Mouse (Mus musculus): ENCODE measurements around the gene Adpgk. TPM values are rescaled to one million over a fixed set of nuclear protein-coding genes. Genes with fewer than 3 reads are reported as not detected.

Gene Adpgk
- total and polyA plus RNA-seq, 2 experiments from 2014 or later: 19.5 to 26.7 TPM

DNA sequence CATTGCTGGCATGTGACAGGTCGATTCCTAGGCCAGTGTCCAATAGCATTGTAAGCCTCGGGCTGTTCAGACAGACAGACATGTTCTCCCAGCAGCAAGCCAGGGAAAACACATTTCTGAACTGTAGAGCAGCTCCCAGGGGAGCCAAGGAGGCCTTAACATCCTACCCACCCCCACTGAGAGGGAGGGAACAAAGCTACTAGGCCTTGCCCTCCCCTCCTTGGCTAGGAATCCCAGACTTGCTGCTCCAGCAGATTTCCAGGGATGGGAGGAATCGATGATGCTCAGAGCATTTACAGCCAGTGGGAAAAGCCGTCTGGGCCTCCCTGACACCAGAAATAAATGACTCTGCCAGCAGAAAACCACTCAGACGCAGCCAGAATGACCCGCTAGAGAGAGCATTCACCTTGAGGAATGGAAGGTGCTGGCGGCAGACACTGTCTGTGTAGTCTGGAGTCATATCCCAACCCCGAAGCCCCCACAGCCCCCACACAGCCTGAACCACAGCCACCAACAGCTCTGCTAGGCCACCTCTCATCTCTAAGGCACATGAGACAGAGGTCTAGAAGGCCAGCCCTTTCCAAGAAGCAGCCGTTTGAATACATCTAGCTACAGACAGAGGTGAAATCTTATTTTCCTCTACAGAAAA is 31.4 kb upstream of the Adpgk start:
- Histone ChIP-seq H3K9ac (replicated peaks; ENCODE audit: low read length, poor library complexity, severe bottlenecking) (no peak overlapping the region), H3K4me1 (ENCODE audit: insufficient read depth, low read length) (no peaks in the 10 kb centered on the region), H3K4me2 (ENCODE audit: low read depth, low read length, poor library complexity, severe bottlenecking) (no peak overlapping the region), H3K4me3 (ENCODE audit: low read depth, low read length) (no peak overlapping the region), H3K27ac (ENCODE audit: low read depth, low read length) (no peak overlapping the region; the same call in 1 of the 2 replicates), H3K9me3 (ENCODE audit: low read length) (no peaks in the 10 kb centered on the region), H3K27me3 (ENCODE audit: insufficient read depth, low read length) (no peaks in the 10 kb centered on the region), H3K36me3 (ENCODE audit: insufficient read depth, low read length) (no peaks in the 10 kb centered on the region)
- ATAC-seq (ENCODE audit: low FRiP score) (no peak), DNase-seq (ENCODE audit: low spot score) (peak; percentile 51)
- TF ChIP-seq CTCF (IDR thresholded peaks at IDR 0.05): no peak
- WGBS: 57% methylated on average over 9 of the region's 9 CpGs

DNA sequence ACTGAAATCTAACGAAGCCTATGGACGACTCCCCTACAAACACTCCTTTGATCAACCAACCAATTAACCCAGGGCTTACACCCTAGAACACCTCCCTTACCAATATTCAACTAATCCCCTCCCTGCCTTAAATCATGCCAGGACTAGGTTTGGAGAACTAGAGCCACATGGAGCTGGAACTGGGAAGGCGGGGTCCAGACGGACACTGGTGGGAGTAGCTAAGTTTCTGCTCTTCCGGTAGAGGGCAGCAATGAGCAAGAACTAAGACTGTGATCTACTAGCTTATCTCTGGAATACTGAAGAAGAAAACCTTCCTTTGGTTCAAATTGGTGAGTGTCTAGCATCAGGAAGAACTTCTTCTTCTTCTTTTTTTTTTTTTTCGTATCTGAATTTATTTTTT is 25.0 kb upstream of the Adpgk start:
- H3K9ac ChIP-seq (replicated peaks; ENCODE audit: low read length, poor library complexity, severe bottlenecking): no peak overlapping the region
- H3K4me2 ChIP-seq (ENCODE audit: low read depth, low read length, poor library complexity, severe bottlenecking): no peak overlapping the region
- H3K9me3 ChIP-seq (ENCODE audit: low read length): no peaks in the 10 kb centered on the region
- no peak for ATAC-seq (ENCODE audit: low FRiP score)
- no peaks in the 10 kb centered on the region for H3K36me3 ChIP-seq (ENCODE audit: insufficient read depth, low read length)
- no peak for DNase-seq (ENCODE audit: low spot score)
- peak; percentile 10; the same call in 1 of the 2 replicates for TF ChIP-seq CTCF (IDR thresholded peaks at IDR 0.05)
- H3K4me1 ChIP-seq (ENCODE audit: insufficient read depth, low read length): no peaks in the 10 kb centered on the region
- 54% methylated on average over 6 of the region's 6 CpGs for WGBS
- no peak overlapping the region for H3K27ac ChIP-seq (ENCODE audit: low read depth, low read length)
- H3K27me3 ChIP-seq (ENCODE audit: insufficient read depth, low read length): no peaks in the 10 kb centered on the region
- no peak overlapping the region for H3K4me3 ChIP-seq (ENCODE audit: low read depth, low read length)

DNA sequence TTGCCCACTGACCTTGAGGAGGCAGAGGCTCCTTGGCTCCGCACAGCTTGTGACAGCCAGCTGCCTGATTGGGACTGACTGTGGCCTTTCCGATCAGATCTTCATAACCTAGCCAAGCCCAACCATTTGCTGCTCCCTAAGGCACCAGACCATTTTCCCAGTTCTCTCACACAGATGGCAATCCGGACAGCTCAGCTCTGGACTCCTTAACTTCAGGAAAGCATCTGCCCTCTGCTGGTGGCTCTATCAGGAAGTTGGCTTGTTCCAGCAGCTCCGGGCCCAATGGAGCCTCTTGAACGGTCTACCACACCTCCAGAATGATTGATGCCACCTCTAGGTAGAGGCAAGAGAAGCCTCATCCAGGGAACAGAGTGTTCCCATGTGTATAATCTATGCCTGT is 21.6 kb upstream of the Adpgk start:
- Histone ChIP-seq H3K9me3 (ENCODE audit: low read length) (no peaks in the 10 kb centered on the region), H3K36me3 (ENCODE audit: insufficient read depth, low read length) (no peaks in the 10 kb centered on the region), H3K4me1 (ENCODE audit: insufficient read depth, low read length) (no peaks in the 10 kb centered on the region; the same call in 1 of the 2 replicates), H3K27me3 (ENCODE audit: insufficient read depth, low read length) (no peaks in the 10 kb centered on the region), H3K27ac (ENCODE audit: low read depth, low read length) (no peak overlapping the region), H3K4me3 (ENCODE audit: low read depth, low read length) (no peak overlapping the region), H3K9ac (replicated peaks; ENCODE audit: low read length, poor library complexity, severe bottlenecking) (no peak overlapping the region), H3K4me2 (ENCODE audit: low read depth, low read length, poor library complexity, severe bottlenecking) (no peak overlapping the region)
- TF ChIP-seq CTCF (IDR thresholded peaks at IDR 0.05): peak; percentile 85
- 34% methylated on average over 5 of the region's 5 CpGs for WGBS
- ATAC-seq (ENCODE audit: low FRiP score) (peak; percentile 16; the same call in 1 of the 2 replicates), DNase-seq (ENCODE audit: low spot score) (peak; percentile 92)

DNA sequence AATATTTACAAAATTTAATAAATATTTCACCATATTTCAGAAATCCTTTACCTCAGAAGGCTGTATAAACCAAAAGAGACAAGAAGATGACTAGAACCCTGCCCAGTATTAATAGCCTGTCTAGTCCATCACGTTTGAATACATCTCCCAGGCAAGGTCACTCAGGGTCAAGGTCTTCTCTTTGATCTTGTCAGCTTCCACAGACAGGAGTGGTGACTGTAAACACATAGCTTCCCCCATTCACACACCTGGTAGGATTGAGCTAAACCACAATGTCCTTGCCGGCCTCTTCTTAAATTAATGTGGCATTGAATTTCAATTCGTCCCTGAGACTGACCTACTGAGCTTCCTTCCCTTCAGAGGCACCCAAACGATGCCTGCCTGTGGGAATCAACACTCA is 20.3 kb upstream of the Adpgk start:
- Histone ChIP-seq H3K4me1 (ENCODE audit: insufficient read depth, low read length) (no peaks in the 10 kb centered on the region; the same call in 1 of the 2 replicates), H3K27ac (ENCODE audit: low read depth, low read length) (no peak overlapping the region), H3K36me3 (ENCODE audit: insufficient read depth, low read length) (no peaks in the 10 kb centered on the region), H3K9me3 (ENCODE audit: low read length) (no peaks in the 10 kb centered on the region), H3K27me3 (ENCODE audit: insufficient read depth, low read length) (no peaks in the 10 kb centered on the region), H3K4me2 (ENCODE audit: low read depth, low read length, poor library complexity, severe bottlenecking) (no peak overlapping the region), H3K4me3 (ENCODE audit: low read depth, low read length) (no peak overlapping the region), H3K9ac (replicated peaks; ENCODE audit: low read length, poor library complexity, severe bottlenecking) (no peak overlapping the region)
- no peak for DNase-seq (ENCODE audit: low spot score)
- WGBS: 46% methylated on average over 4 of the region's 4 CpGs
- ATAC-seq (ENCODE audit: low FRiP score): no peak
- no peak for TF ChIP-seq CTCF (IDR thresholded peaks at IDR 0.05)

DNA sequence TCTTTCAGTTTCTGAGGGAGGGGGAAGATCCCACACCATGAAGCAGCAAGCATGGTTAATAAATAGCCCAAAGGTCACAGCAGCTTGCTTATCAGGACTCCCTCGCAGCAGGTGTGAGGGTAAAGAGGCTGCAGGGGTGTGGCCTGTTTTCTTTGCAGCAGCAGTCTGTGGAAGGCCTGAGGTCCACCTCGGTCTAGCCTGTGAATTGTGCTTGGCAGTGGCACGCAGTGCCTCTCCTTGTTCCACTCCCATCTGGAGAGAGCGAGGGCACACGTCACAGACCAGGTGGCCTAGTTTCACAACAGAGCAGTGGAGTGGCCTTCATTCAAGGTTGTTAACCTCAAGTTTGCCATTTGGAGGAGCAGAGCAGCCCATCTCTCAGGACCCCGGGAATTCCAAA is 19.6 kb upstream of the Adpgk start:
- H3K27ac ChIP-seq (ENCODE audit: low read depth, low read length): no peak overlapping the region
- 0 out of 2 replicates have a peak overlapping the region, but pooled peaks have one; percentile 29 for H3K9ac ChIP-seq (replicated peaks; ENCODE audit: low read length, poor library complexity, severe bottlenecking)
- H3K4me3 ChIP-seq (ENCODE audit: low read depth, low read length): no peak overlapping the region
- no peak for ATAC-seq (ENCODE audit: low FRiP score)
- H3K9me3 ChIP-seq (ENCODE audit: low read length): no peaks in the 10 kb centered on the region
- no peaks in the 10 kb centered on the region for H3K27me3 ChIP-seq (ENCODE audit: insufficient read depth, low read length)
- no peaks in the 10 kb centered on the region; the same call in 1 of the 2 replicates for H3K4me1 ChIP-seq (ENCODE audit: insufficient read depth, low read length)
- 57% methylated on average over 6 of the region's 6 CpGs for WGBS
- no peak for DNase-seq (ENCODE audit: low spot score)
- H3K36me3 ChIP-seq (ENCODE audit: insufficient read depth, low read length): no peaks in the 10 kb centered on the region
- TF ChIP-seq CTCF (IDR thresholded peaks at IDR 0.05): no peak
- no peak overlapping the region for H3K4me2 ChIP-seq (ENCODE audit: low read depth, low read length, poor library complexity, severe bottlenecking)

DNA sequence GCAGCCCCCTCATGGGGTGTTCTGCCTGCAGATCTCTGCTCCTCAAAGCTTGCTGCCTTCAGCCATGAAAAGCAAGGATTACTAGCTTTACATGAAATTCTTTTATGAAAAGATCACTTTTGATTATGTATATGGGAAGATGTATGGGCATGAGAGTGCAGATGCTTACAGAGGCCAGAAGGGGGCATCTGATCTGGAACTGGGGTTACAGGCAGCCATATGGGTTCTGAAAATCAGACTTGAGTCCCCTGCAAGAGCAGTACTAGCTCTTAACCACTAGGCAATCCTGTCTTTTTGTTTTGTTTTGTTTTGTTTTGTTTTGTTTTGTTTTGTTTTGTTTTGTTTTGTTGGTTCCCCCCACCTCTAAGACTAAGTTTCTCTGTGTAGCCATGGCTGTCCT is 18.2 kb upstream of the Adpgk start:
- Histone ChIP-seq H3K27me3 (ENCODE audit: insufficient read depth, low read length) (no peaks in the 10 kb centered on the region), H3K27ac (ENCODE audit: low read depth, low read length) (no peak overlapping the region), H3K9ac (replicated peaks; ENCODE audit: low read length, poor library complexity, severe bottlenecking) (no peak overlapping the region), H3K4me3 (ENCODE audit: low read depth, low read length) (no peak overlapping the region), H3K4me2 (ENCODE audit: low read depth, low read length, poor library complexity, severe bottlenecking) (no peak overlapping the region), H3K4me1 (ENCODE audit: insufficient read depth, low read length) (no peaks in the 10 kb centered on the region; the same call in 1 of the 2 replicates), H3K36me3 (ENCODE audit: insufficient read depth, low read length) (no peaks in the 10 kb centered on the region), H3K9me3 (ENCODE audit: low read length) (no peaks in the 10 kb centered on the region)
- DNase-seq (ENCODE audit: low spot score): no peak
- no peak for TF ChIP-seq CTCF (IDR thresholded peaks at IDR 0.05)
- no peak for ATAC-seq (ENCODE audit: low FRiP score)

Measured in midbrain, postnatal 0 days (tissue).